Mouse (Mus musculus) spleen, adult 12 weeks (tissue): Measurements from ENCODE around the gene Eepd1.

Source experiments
- DNase-seq: peaks from one replicate; pipeline ENCODE4 v3.0.0; 2022; ENCODE audit warnings: low spot score

Gene Eepd1

GRCm38 (mm10) chr9:25489221-25489960 is 8.0 kb downstream of the Eepd1 start:
- no peak for DNase-seq

- no peak for DNase-seq
Measured at GRCm38 (mm10) chr9:25490278-25491145, 9.2 kb downstream of the Eepd1 start.

- DNase-seq = no peak
Measured at GRCm38 (mm10) chr9:25493918-25494317, 12.6 kb downstream of the Eepd1 start.

- no peak for DNase-seq
Measured at GRCm38 (mm10) chr9:25495601-25496000, 14.3 kb downstream of the Eepd1 start.

GRCm38 (mm10) chr9:25496196-25496595 is 14.8 kb downstream of the Eepd1 start:
- no peak for DNase-seq

GRCm38 (mm10) chr9:25496703-25497102 is 15.4 kb downstream of the Eepd1 start:
- no peak for DNase-seq

- DNase-seq = no peak
Measured at GRCm38 (mm10) chr9:25498770-25499169, 17.4 kb downstream of the Eepd1 start.

- DNase-seq = no peak
Measured at GRCm38 (mm10) chr9:25499306-25499705, 18.0 kb downstream of the Eepd1 start.

GRCm38 (mm10) chr9:25500031-25500430 is 18.7 kb downstream of the Eepd1 start:
- no peak for DNase-seq

GRCm38 (mm10) chr9:25508825-25509224 is 27.5 kb downstream of the Eepd1 start:
- no peak for DNase-seq

GRCm38 (mm10) chr9:25510572-25510971 is 29.2 kb downstream of the Eepd1 start:
- DNase-seq = no peak

- DNase-seq = no peak
Measured at GRCm38 (mm10) chr9:25513050-25513449, 31.7 kb downstream of the Eepd1 start.

GRCm38 (mm10) chr9:25513556-25513955 is 32.2 kb downstream of the Eepd1 start:
- DNase-seq = no peak

- DNase-seq = no peak
Measured at GRCm38 (mm10) chr9:25516640-25517039, 35.3 kb downstream of the Eepd1 start.

- DNase-seq = no peak
Measured at GRCm38 (mm10) chr9:25517982-25518381, 36.6 kb downstream of the Eepd1 start.

GRCm38 (mm10) chr9:25519193-25519592 is 37.8 kb downstream of the Eepd1 start:
- no peak for DNase-seq

- DNase-seq = no peak
Measured at GRCm38 (mm10) chr9:25520826-25521225, 39.5 kb downstream of the Eepd1 start.

- no peak for DNase-seq
Measured at GRCm38 (mm10) chr9:25521825-25522224, 40.5 kb downstream of the Eepd1 start.

- DNase-seq = no peak
Measured at GRCm38 (mm10) chr9:25526516-25526915, 45.2 kb downstream of the Eepd1 start.

GRCm38 (mm10) chr9:25526927-25527337 is 45.6 kb downstream of the Eepd1 start:
- no peak for DNase-seq

GRCm38 (mm10) chr9:25527359-25528038 is 46.2 kb downstream of the Eepd1 start:
- no peak for DNase-seq

- no peak for DNase-seq
Measured at GRCm38 (mm10) chr9:25531627-25532026, 50.3 kb downstream of the Eepd1 start.

- DNase-seq = no peak
Measured at GRCm38 (mm10) chr9:25532105-25532504, 50.8 kb downstream of the Eepd1 start.
